Mouse (Mus musculus) heart, embryonic 15.5 days (tissue): ENCODE data around the gene Maff. TPM values are rescaled to one million over a fixed set of nuclear protein-coding genes. Genes with fewer than 3 reads are reported as not detected.
A peak's percentile ranks its signal among the peaks of the same experiment; 100 is the strongest.

Source experiments
- ATAC-seq: fragments of 200-750 bp; cut with Nextera tagmentation; replicated peaks from 2 replicates; pipeline ENCODE4 v1.8.0; 2017; ENCODE audit warnings: low read depth, moderate TSS enrichment; ENCODE audit not compliant: insufficient number of reproducible peaks, insufficient read depth, low FRiP score
- H3K27ac ChIP-seq: fragments of 300-500 bp; sonication (generic); 2 replicates; pipeline ENCODE4 v1.5.1; 2015; ENCODE audit warnings: mild to moderate bottlenecking, inconsistent platforms
- H3K27me3 ChIP-seq: fragments of 300-500 bp; sonication (generic); 2 replicates; pipeline ENCODE4 v1.6.1; 2015; ENCODE audit warnings: inconsistent platforms
- H3K36me3 ChIP-seq: fragments of 300-500 bp; sonication (generic); 2 replicates; pipeline ENCODE4 v1.6.1; 2015; ENCODE audit warnings: mild to moderate bottlenecking, inconsistent platforms
- H3K4me1 ChIP-seq: fragments of 300-500 bp; sonication (generic); replicated peaks from 2 replicates; pipeline ENCODE4 v1.6.1; 2015; ENCODE audit warnings: inconsistent platforms
- H3K4me2 ChIP-seq: fragments of 300-500 bp; sonication (generic); 2 replicates; pipeline ENCODE4 v1.6.1; 2015; ENCODE audit warnings: inconsistent platforms, mild to moderate bottlenecking, moderate library complexity
- H3K4me3 ChIP-seq: fragments of 300-500 bp; sonication (generic); 2 replicates; pipeline ENCODE4 v1.5.1; 2015; ENCODE audit warnings: mild to moderate bottlenecking, inconsistent platforms
- H3K9ac ChIP-seq: fragments of 300-500 bp; sonication (generic); 2 replicates; pipeline ENCODE4 v1.6.1; 2015; ENCODE audit warnings: mild to moderate bottlenecking, inconsistent platforms
- H3K9me3 ChIP-seq: fragments of 300-500 bp; sonication (generic); replicated peaks from 2 replicates; pipeline ENCODE4 v1.6.1; 2016; ENCODE audit warnings: inconsistent platforms
- WGBS: fragments of 180-500 bp; shearing (Covaris S2); methylation state at CpG from one replicate; pipeline ENCODE4 v1.1.7; 2015; ENCODE audit warnings: mixed read lengths; 5-methylcytosine and 5-hydroxymethylcytosine counted together
- polyA plus RNA-seq: library from polyadenylated mRNA; unstranded; fragments of >200 nt; fragmentation: Nextera tagmentation; extraction: Ambion mirVana; gene quantifications from 2 replicates; pipeline ENCODE4 v1.2.1, GENCODE M21; 2015

Maff gene
- polyA plus RNA-seq, 1 experiment from 2014 or later, result 3.8 TPM

- no peak; the same call in 1 of the 2 replicates for ATAC-seq
- H3K4me2 ChIP-seq, result peak overlapping the region; percentile 13; the same call in 1 of the 2 replicates
- H3K4me3 ChIP-seq, result no peak overlapping the region
- no peaks in the 10 kb centered on the region for H3K27me3 ChIP-seq
- no peak overlapping the region for H3K9ac ChIP-seq
- 54% methylated on average over 6 of the region's 6 CpGs for WGBS
- peaks cover 56% of the 10 kb centered on the region for H3K4me1 ChIP-seq
- H3K9me3 ChIP-seq, result no peaks in the 10 kb centered on the region
- peak overlapping the region; percentile 83 for H3K27ac ChIP-seq
- H3K36me3 ChIP-seq, result no peaks in the 10 kb centered on the region
Observed at GRCm38 (mm10) chr15:79322991-79323790, 23.2 kb upstream of the Maff start.

- no peak overlapping the region for H3K9ac ChIP-seq
- H3K9me3 ChIP-seq, result no peaks in the 10 kb centered on the region
- no peak overlapping the region for H3K4me3 ChIP-seq
- H3K27ac ChIP-seq, result peak overlapping the region; percentile 83
- no peaks in the 10 kb centered on the region for H3K27me3 ChIP-seq
- ATAC-seq, result no peak
- H3K4me1 ChIP-seq, result peaks cover 56% of the 10 kb centered on the region
- H3K36me3 ChIP-seq, result no peaks in the 10 kb centered on the region
- 0 out of 2 replicates have a peak overlapping the region, but pooled peaks have one; percentile 13 for H3K4me2 ChIP-seq
- WGBS, result 42% methylated on average over 4 of the region's 4 CpGs
Observed at GRCm38 (mm10) chr15:79323791-79324155, 22.6 kb upstream of the Maff start.

- Histone ChIP-seq H3K9me3 (no peaks in the 10 kb centered on the region), H3K27me3 (no peaks in the 10 kb centered on the region), H3K9ac (no peak overlapping the region), H3K36me3 (no peaks in the 10 kb centered on the region), H3K4me3 (no peak overlapping the region), H3K27ac (peak overlapping the region; percentile 83), H3K4me1 (peaks cover 56% of the 10 kb centered on the region), H3K4me2 (no peak overlapping the region)
- WGBS, result 91% methylated on average over 3 of the region's 3 CpGs
- ATAC-seq, result no peak
Observed at GRCm38 (mm10) chr15:79324373-79324772, 22.0 kb upstream of the Maff start.

GRCm38 (mm10) chr15:79325742-79326141 lies 20.7 kb upstream of the Maff start:
- H3K4me3 ChIP-seq, result no peak overlapping the region
- WGBS, result 77% methylated on average over 3 of the region's 3 CpGs
- 0 out of 2 replicates have a peak overlapping the region, but pooled peaks have one; percentile 42 for H3K27ac ChIP-seq
- H3K4me2 ChIP-seq, result peak overlapping the region; percentile 86; the same call in 1 of the 2 replicates
- no peak for ATAC-seq
- H3K27me3 ChIP-seq, result no peaks in the 10 kb centered on the region
- H3K9ac ChIP-seq, result no peak overlapping the region
- no peaks in the 10 kb centered on the region for H3K36me3 ChIP-seq
- H3K4me1 ChIP-seq, result peaks cover 56% of the 10 kb centered on the region
- H3K9me3 ChIP-seq, result no peaks in the 10 kb centered on the region

GRCm38 (mm10) chr15:79326264-79326663 lies 20.2 kb upstream of the Maff start:
- Histone ChIP-seq H3K4me3 (no peak overlapping the region), H3K27ac (peak overlapping the region; percentile 42; the same call in 1 of the 2 replicates)

GRCm38 (mm10) chr15:79326971-79327961 lies 19.2 kb upstream of the Maff start:
- H3K9me3 ChIP-seq, result no peaks in the 10 kb centered on the region
- H3K4me3 ChIP-seq, result peak overlapping the region; percentile 68
- peak; percentile 2 for ATAC-seq
- peak overlapping the region; percentile 72 for H3K9ac ChIP-seq
- no peaks in the 10 kb centered on the region for H3K27me3 ChIP-seq
- H3K27ac ChIP-seq, result peak overlapping the region; percentile 91
- no peaks in the 10 kb centered on the region for H3K36me3 ChIP-seq
- H3K4me1 ChIP-seq, result peaks cover 48% of the 10 kb centered on the region
- peak overlapping the region; percentile 86 for H3K4me2 ChIP-seq
- 16% methylated on average over 20 of the region's 20 CpGs for WGBS

More at GRCm38 (mm10) chr15:79326264-79326663, 20.2 kb upstream of the Maff start:
- H3K9me3 ChIP-seq, result no peaks in the 10 kb centered on the region
- H3K27me3 ChIP-seq, result no peaks in the 10 kb centered on the region
- ATAC-seq, result no peak
- peak overlapping the region; percentile 86 for H3K4me2 ChIP-seq
- H3K9ac ChIP-seq, result no peak overlapping the region
- no peaks in the 10 kb centered on the region for H3K36me3 ChIP-seq
- 53% methylated on average over 4 of the region's 4 CpGs for WGBS
- peaks cover 56% of the 10 kb centered on the region for H3K4me1 ChIP-seq

GRCm38 (mm10) chr15:79328058-79328938 lies 18.1 kb upstream of the Maff start, which contains the start of gene Pla2g6:
TSS of gene Pla2g6 (minus strand) at chr15:79328390.
- peaks cover 39% of the 10 kb centered on the region for H3K4me1 ChIP-seq
- H3K27me3 ChIP-seq, result no peaks in the 10 kb centered on the region
- H3K9ac ChIP-seq, result peak within 1 kb of the TSS; percentile 72
- ATAC-seq, result peak; percentile 94
- peak within 1 kb of the TSS; percentile 68 for H3K4me3 ChIP-seq
- H3K36me3 ChIP-seq, result no peaks in the 10 kb centered on the region
- H3K9me3 ChIP-seq, result no peaks in the 10 kb centered on the region
- H3K27ac ChIP-seq, result peak within 1 kb of the TSS; percentile 91
- peak within 1 kb of the TSS; percentile 86 for H3K4me2 ChIP-seq
- 3% methylated on average over 46 of the region's 46 CpGs for WGBS

- 93% methylated on average over 4 of the region's 4 CpGs for WGBS
- ATAC-seq, result no peak
- peaks cover 33% of the 10 kb centered on the region for H3K4me1 ChIP-seq
- no peaks in the 10 kb centered on the region for H3K36me3 ChIP-seq
- H3K27me3 ChIP-seq, result no peaks in the 10 kb centered on the region
- H3K9me3 ChIP-seq, result no peaks in the 10 kb centered on the region
- H3K4me2 ChIP-seq, result 0 out of 2 replicates have a peak overlapping the region, but pooled peaks have one; percentile 86
- no peak overlapping the region for H3K27ac ChIP-seq
- no peak overlapping the region for H3K9ac ChIP-seq
- no peak overlapping the region for H3K4me3 ChIP-seq
Observed at GRCm38 (mm10) chr15:79328939-79329275, 17.5 kb upstream of the Maff start.

GRCm38 (mm10) chr15:79329346-79329978 lies 17.0 kb upstream of the Maff start:
- Histone ChIP-seq H3K27ac (no peak overlapping the region), H3K27me3 (no peaks in the 10 kb centered on the region), H3K4me3 (no peak overlapping the region), H3K9me3 (no peaks in the 10 kb centered on the region), H3K36me3 (no peaks in the 10 kb centered on the region), H3K4me2 (no peak overlapping the region), H3K9ac (no peak overlapping the region), H3K4me1 (peaks cover 28% of the 10 kb centered on the region)
- 93% methylated on average over 6 of the region's 6 CpGs for WGBS
- no peak for ATAC-seq

- 85% methylated on average over 6 of the region's 6 CpGs for WGBS
- Histone ChIP-seq H3K4me3 (no peak overlapping the region), H3K9ac (no peak overlapping the region), H3K4me2 (no peak overlapping the region), H3K4me1 (peaks cover 23% of the 10 kb centered on the region), H3K36me3 (no peaks in the 10 kb centered on the region), H3K27me3 (no peaks in the 10 kb centered on the region), H3K27ac (0 out of 2 replicates have a peak overlapping the region, but pooled peaks have one; percentile 31), H3K9me3 (no peaks in the 10 kb centered on the region)
- ATAC-seq, result no peak
Observed at GRCm38 (mm10) chr15:79329979-79330363, 16.4 kb upstream of the Maff start.
